Mouse (Mus musculus) adrenal gland, adult 2 months (tissue): ENCODE results near the gene Igsf9b. TPM values are rescaled to one million over a fixed set of nuclear protein-coding genes. Genes with fewer than 3 reads are reported as not detected.

ENCODE experiments used
- DNase-seq: peaks from one replicate; pipeline ENCODE4 v3.0.0; 2021
- polyA plus RNA-seq: library from polyadenylated mRNA; depleted of rRNA; stranded (reverse); fragments of >200 nt; gene quantifications from 2 replicates; pipeline ENCODE4 v1.2.3, GENCODE M21; 2012
- total RNA-seq, 2 experiments: library from RNA; stranded (reverse); gene quantifications; 2 replicates each; pipeline ENCODE4 v1.2.3; 2021

Gene Igsf9b
- total and polyA plus RNA-seq, 3 experiments = 2.1 to 3.6 (median 3.0) TPM

- DNase-seq = peak; percentile 21
Observed at GRCm38 (mm10) chr9:27289543-27290308, 9.3 kb upstream of the Igsf9b start.

DNA sequence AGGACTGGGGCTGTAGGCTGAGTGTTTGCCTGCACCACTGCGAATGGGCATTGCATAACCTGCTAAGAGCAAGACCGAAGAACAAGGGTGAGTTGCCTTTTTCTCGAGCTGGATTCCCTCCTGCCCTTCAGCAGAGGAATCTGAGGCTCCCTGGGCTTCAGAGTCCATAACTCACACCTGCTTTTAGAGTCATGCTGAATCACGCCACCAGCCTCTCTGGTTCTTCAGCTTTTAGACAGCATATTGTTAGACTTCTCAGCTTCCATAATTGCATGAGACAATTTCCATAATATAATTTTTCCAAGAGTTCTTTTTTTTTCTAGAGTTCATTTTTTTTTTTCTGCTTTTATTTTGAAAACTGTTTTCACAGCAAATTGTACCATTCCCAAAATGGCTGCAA lies 4.6 kb upstream of the Igsf9b start:
- no peak for DNase-seq

DNA sequence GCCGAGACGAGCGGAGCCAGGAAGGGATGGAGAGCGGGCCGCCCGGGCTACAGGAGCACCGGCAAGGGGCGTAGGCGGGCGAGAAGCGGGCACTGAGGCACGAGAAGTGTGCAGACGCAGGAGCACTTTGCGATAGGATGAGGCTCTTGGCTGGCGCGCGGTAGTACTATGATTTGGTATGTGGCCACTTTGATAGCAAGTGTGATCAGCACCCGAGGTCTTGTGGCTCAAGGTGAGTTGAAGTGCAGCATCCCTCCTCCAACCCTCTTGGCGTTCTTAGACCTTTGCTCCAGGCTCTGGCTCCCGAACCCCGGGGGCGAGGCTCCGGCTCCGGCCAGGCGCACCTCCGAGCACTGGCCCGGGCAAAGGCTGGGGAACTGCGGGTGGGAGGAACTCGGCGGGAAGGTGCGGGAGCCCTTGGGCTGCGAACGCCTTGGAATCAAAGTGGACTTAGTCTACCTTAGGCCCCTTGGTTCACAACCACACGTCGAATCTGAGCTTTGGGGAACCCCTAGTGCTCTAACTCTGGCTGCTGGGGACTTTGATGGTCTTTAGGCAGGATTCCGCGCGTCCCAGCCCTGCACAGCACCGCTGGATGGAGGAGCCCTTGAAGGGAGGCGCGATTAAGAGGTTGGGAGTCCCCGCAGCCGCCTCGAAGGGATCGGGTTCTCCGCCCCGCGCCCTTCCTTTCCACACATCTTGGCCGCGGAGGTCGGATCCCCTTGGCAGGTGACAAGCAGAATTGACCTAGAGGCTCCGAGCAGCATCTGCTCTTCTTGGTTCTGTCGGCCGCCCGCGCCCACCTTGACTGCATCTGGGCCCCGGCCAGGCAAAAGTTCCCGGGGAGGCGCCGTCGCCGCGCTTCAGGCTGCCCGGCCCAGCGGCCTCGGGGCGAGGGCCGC lies 533 bp downstream of the Igsf9b start:
- peak; percentile 61 for DNase-seq

- DNase-seq = no peak
Observed at GRCm38 (mm10) chr9:27300188-27300691, 1.2 kb downstream of the Igsf9b start.

DNA sequence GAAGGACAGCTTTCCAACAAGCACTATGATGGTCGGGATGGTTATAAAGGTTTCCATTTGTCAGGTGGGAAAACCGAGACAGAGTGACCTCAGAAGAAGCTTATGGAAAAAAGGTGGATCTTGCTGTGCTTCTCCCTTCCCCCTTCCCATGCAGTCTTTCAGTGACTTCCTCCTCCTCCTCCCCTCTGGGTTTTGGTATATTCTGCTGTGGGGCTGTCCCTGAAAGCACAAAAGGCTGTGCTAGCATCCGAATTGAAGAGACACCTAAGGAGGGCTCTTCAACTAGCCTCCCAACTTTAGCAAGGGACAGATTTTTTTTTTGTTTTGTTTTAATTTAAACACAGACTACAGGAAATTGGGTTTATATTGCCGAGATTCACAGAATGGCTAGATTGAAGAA lies 1.7 kb downstream of the Igsf9b start:
- DNase-seq = no peak

DNA sequence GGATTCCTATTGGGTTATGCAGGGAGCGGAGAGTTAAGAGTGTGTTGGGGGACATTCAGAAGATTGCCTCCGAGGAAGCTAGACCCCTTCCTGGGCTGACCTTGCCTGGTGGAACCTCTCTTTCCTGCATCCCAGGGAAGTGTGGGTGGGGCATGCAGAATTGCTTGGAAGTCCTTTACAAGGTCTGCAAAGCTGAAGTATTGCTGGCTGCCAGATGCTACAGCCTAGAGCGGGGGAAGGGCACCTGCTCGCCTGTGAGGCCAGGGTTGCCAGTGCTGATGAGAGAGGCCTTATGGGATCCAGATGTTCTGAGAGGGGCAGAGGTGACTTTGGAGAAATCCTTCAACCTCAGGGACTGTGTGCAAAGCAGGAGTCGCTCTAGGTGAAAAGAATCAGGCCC lies 2.5 kb downstream of the Igsf9b start:
- DNase-seq = no peak

DNA sequence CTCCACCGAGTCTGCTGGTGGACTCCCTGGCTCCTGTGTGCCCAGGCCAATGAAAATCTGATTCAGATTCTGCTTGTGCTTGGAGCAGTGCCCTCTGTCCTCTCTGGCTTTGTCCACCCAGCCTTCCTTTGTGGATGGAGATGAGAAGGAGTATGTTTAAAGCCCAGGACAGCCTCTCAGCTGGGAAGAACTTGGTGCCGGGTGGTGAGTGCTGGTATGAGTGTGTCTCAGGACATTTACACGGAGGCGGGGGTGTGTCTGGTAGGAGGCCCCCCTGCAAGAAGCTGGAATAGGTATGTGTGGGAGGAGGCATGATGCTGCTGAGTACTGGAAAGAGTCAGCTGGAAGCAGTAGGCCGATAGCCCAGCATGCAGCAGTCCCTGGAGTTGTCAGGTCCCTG lies 3.3 kb downstream of the Igsf9b start:
- no peak for DNase-seq

- no peak for DNase-seq
Observed at GRCm38 (mm10) chr9:27303571-27304484, 4.8 kb downstream of the Igsf9b start.

- DNase-seq = no peak
Observed at GRCm38 (mm10) chr9:27304485-27305102, 5.6 kb downstream of the Igsf9b start.

GRCm38 (mm10) chr9:27305502-27305901 lies 6.5 kb downstream of the Igsf9b start:
- DNase-seq = no peak

DNA sequence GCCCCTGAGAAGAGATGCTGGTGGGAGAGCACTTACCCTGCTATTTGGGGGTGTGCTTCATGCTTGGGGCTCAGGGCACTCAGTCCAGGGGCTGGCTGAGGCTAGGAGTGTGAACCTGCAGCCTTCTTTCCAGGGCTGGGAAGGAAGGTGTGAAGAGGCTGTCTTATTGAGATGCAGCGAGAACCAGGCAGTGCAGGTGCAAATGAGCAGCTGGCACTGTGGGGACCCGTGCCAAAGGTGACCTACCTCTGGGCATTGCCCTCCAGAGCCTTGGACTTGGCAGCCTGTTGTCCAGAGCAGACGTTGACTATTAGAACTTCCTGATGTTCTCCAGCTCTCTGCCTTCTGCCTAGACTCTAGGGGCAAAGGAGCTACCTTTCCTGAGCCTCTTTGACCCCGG lies 7.6 kb downstream of the Igsf9b start:
- no peak for DNase-seq

GRCm38 (mm10) chr9:27307265-27307664 lies 8.3 kb downstream of the Igsf9b start:
- DNase-seq = no peak

GRCm38 (mm10) chr9:27308045-27308444 lies 9.0 kb downstream of the Igsf9b start:
- DNase-seq = no peak

DNA sequence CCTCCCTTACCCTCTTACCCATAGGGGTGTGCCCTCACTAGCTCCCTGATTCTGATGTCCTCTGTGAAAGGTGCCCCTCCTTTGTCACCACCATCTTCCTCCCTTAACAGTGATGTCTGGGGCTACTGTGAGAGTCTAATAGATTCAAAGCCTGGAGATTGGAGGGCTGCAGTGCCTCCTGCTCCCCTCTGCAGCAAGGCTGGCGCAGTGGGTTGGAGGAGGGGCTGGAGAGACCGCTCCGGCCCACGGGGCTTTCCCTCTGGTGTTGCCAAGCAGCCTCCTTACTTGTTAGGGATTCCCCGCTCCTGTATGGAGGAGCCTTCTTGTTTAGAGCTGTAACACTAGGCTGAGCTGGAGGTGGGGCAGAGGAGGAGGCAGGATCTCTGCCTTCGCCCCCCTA lies 9.6 kb downstream of the Igsf9b start:
- DNase-seq = no peak

GRCm38 (mm10) chr9:27310005-27310404 lies 11.0 kb downstream of the Igsf9b start:
- no peak for DNase-seq

- DNase-seq = no peak
Observed at GRCm38 (mm10) chr9:27313427-27313826, 14.4 kb downstream of the Igsf9b start.

- no peak for DNase-seq
Observed at GRCm38 (mm10) chr9:27321267-27321666, 22.3 kb downstream of the Igsf9b start.

DNA sequence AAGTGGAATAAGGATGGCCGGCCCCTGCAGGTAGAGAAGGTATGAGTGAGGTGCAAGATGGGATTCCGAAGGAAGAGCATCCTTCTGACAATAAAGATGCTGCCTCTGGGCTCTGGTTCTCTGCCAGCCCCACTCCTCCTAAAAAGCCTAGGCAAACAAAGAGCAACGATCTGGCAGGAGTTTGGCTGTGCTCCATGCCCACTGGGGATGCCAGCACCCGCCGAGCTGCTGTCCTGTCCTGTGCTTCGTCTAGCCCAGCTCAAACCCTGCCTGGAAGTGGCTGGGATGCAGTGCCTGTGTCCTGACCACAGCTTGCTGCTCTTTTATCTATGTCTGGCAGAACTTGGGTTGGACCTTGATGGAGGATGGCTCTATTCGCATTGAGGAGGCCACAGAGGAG lies 23.3 kb downstream of the Igsf9b start:
- DNase-seq = no peak

DNA sequence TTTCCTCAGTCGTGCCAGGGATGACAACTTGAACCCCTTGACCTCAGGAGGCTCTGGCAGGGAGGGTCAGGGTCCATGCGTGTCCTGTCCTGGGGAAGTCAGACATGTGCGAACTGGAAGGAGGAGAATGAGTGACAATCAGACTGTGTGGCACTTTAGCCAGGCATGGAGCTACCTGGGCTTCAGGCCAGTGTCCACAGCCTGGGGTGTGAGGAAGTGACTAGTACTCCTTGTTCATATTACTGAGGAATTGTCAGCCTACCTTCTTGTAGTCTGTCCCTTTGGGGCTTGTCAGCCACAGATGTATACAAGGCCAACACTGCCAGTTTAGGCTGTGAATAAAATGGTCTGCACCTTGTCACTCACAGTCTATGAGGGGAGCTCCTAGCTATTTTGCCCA lies 24.4 kb downstream of the Igsf9b start:
- DNase-seq = no peak

DNA sequence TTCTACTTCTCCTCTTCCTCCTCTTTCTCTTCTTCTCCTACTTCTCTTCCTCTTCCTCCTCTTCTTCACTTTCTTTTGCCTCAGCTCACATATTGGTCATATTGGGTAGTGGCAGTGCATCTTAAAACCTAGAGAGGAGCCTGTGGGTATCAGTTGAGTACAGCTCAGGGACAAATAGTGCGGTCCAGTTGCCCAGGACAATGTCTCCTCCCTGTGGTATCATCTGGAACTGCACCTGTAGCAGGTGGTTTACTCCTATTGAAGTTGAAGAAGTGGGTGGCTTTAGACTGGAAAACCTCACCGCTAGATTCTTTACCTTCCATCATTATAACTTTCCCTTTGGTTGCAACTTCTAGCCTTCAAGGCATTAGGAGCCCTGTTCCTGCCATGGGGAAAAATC lies 26.9 kb downstream of the Igsf9b start:
- DNase-seq = peak; percentile 78

DNA sequence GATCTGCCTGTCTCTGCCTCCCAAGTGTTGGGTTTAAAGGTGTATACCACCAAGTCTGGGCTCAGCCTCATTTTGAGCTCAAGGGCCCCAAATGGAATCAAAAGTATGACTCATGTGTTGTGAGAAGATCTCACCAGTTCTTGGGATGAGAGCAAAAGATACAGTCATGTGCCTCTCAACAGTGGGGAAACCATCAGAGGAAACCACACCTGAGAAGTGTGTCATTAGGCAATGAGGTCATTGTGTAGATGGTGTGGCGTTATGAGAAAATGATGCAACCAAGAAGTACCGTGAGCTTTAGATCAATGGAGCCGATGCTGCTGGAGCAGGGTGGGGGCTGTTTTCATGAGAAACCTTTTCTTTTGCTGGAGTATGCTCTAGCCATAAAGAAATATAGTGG lies 28.6 kb downstream of the Igsf9b start:
- no peak for DNase-seq

- no peak for DNase-seq
Observed at GRCm38 (mm10) chr9:27330374-27330773, 31.4 kb downstream of the Igsf9b start.
